Mouse (Mus musculus) adrenal gland, adult (tissue): ENCODE data around the gene Cdipt.

Experiments
- DNase-seq, 2 experiments: peaks; one replicate each; pipeline ENCODE4 v3.0.0; 2022 to 2023; ENCODE audit warnings: low spot score in 1 of 2; ENCODE audit not compliant: inconsistent age in 2 of 2

The Cdipt gene

DNA sequence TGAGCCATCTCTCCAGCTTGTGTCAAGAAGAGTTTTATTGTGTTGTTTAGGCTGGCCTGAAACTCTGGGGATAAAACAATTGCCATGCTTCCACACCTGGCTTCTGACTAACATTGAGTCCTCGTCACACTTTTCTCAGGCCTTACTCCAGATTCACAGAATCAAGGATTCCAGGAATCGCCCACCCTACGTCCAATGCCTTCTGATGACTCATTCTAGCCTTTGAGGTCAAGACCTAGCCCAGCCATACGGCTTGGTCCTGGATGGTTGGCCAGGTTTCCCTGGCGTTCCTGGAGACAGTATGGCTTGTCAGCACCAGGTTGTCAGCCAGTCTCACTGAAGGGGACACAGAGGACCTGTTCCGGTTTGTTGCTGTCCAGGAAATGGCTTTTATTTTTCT, 36.7 kb downstream of the Cdipt start:
- peak; percentile 41 to 85 for DNase-seq

DNA sequence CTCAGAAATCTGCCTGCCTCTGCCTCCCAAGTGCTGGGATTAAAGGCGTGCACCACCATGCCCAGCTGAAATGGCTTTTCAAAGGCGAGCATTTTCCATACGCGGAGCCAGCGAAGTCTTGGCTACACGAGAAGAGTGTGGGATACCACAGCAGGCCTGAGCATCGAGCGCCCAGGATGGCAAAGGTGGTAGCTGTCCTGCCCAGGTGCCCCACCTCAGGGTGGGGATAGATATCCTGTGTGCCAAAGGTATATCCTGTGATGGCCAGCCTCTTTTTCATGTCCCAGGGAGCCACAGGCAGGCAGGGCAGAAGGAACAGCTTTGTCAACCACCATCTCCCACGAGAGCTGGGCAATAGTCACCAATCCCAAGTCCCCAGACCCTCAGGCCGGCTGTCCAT, 37.1 kb downstream of the Cdipt start:
- DNase-seq: peak in 1 of 2 experiments; percentile 45

DNA sequence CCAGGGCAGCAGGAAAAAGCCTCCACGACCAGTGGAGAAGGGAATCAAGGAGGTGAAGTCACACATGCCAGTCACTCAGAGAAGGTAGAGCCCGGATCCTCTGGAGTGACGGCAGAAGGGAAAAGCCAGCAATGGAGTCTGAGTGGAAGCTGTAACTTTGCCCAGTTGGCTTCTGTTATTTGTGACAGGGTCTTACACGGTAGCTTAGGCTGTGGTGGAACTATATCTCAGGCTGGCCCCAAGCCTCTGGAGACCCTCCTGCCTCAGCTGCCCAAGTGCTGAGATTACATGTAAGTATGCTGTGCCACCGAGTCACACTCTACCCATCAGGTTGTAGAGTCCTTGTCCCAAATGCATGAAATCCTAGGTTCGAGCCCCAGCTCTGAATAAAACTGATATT, 37.7 kb downstream of the Cdipt start:
- peak in 1 of 2 experiments; percentile 48 for DNase-seq

DNA sequence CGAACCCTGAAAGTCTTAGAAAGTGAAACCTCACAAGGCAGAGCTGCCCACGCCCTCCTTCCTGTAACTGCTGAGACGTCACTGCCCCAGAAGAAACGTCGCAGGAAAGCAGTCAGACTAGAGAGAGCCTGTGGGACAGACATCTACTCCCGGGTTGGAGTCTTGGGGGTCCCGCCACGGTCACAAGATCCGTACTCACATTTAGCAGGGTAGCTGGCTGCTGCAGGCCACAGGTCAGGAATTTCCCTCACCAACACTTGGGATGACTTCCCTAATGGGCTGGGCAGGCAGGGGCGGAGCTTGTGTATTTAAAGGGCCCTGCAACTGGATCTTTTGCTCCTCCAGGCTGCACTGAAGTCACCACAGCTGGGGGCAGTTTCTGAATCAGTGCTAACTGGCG, 38.6 kb downstream of the Cdipt start, which contains the start of gene Mvp:
Mvp (minus strand) TSS at position 302 of the 400 bp plus-strand sequence.
- peak; percentile 82 to 94 for DNase-seq

DNA sequence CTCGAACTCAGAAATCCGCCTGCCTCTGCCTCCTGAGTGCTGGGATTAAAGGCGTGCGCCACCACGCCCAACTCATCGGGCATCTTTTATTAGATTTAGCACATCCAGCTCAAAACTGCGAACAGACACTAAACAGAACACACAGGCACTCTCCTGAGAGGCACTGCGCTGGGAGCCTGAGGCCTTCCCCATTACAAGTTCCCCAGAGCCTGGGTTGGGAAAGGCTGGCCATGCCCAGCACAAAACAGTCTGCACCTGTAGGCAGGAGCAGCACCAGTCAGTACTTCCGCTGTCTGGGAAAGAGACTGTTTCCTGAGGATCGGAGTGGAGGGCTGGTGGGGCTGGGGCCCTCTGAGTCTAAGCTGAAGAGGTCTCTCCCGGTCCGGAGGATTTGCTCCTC, 39.3 kb downstream of the Cdipt start:
- DNase-seq: peak in 1 of 2 experiments; percentile 46

DNA sequence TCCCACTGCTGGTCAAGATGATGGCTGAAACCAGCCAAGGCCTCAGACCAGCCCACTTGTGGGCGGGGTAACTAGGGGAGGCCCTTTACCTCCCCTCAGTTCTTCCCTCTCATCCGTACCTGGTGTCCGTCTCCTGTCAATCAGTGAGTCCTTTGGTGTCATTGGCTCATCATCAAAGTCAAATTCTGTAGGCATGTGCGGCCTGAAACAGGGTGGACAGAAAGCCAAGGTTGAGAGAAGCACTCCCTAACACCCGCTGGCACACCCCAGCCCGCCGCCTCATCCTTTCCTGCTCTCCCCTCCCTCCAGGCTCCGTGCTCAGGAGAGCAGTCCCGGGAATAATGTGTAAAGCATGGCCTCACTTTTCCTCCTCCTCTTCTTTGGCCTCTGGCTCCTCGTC, 40.4 kb downstream of the Cdipt start:
- DNase-seq: peak in 1 of 2 experiments; percentile 78

DNA sequence TGATC, 40.6 kb downstream of the Cdipt start, which contains the start of gene Pagr1b:
Pagr1b (minus strand) TSS at position 4 of the 5 bp plus-strand sequence.
- DNase-seq: no peak

DNA sequence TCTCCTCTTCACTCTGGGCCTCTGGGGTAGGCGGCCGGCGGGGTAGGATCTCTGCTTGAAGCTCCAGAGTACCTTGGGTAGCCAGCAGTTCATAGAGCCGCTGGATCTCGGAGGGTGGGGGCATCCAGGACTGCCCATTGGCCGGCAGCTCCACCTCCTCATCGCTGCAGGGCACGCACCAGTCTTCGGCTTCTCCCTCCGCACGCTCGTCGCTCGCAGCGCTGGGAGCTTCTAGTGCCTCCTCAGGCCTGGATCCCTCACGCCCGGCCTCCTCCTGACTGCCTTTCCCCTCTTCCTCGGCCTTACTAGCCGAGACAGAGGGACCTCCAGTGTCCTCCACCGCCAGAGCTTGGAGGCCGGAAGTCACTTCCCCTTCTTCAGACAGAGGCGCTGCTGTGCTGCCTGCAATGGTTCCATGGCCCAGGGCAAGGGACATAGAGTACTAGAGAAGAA, 40.8 kb downstream of the Cdipt start:
- peak in 1 of 2 experiments; percentile 83 for DNase-seq

DNA sequence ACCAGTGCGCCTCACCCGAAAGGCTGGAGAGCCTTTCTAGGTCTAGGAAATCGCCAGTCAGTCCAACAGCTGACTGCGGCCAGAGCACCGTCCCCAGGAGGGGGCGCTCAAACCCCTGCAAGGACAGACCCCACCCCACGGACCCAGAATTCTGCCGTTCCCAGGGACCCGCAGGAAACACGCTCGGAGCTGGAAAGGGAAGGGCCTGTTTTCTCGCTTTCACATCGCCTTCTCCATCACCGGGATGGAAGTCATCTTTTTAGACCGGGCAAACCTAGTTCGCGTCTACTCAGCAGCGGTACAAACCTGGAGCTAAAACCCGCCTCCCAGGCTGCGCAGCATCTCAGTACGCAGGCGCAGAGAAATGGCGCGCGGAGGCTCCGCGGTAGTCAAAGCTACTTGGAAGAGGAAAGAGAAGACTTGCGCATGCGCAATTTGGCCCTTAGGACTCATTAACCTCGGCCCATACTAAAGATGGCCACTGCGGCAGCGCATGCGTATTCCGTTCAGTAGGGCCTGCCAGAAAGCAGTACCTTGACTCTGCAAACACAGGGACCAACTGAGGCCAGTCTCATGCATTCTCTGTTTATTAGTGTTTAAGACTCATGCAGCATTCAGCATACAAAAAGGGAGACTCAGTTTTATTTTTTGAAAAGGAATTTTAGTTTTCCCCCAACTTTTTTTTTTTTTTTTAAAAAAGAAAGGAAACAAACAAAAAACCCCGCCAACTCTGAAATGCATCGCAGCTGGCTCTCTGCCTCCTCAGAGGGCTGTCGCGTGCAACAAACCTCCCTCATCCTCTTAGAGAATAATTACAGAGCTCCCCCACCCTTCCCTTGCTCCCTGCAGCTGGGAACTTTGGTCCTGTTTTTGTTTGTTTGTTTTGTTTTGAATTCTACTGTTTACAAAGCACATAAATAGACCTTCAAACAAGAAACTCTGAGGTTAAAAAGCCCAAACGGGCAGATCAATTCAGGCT, 41.5 kb downstream of the Cdipt start, which contains the start of gene Pagr1a:
Pagr1a (minus strand) TSS at position 382 of the 979 bp plus-strand sequence.
- peak; percentile 97 to 99 for DNase-seq

DNA sequence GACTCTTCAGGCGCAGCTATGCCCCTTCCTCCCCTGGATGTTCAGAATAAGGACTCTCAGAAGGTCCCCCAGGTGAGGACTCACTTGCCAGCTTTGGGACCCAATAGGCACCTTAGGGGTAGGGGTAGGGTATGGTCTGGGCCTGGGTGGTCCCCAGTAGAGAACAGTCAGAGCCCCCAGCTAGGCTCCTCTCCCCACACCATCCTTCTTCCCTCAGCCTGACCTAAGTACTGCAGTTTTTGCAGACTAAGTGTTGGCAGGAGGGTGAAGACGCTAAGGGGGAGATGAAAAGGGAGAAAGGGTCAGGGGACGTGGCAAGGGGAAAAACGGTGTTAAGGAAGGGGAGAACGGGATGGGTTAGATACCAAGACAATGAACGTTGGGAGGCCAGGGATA, 42.2 kb downstream of the Cdipt start:
- peak in 1 of 2 experiments; percentile 57 for DNase-seq

DNA sequence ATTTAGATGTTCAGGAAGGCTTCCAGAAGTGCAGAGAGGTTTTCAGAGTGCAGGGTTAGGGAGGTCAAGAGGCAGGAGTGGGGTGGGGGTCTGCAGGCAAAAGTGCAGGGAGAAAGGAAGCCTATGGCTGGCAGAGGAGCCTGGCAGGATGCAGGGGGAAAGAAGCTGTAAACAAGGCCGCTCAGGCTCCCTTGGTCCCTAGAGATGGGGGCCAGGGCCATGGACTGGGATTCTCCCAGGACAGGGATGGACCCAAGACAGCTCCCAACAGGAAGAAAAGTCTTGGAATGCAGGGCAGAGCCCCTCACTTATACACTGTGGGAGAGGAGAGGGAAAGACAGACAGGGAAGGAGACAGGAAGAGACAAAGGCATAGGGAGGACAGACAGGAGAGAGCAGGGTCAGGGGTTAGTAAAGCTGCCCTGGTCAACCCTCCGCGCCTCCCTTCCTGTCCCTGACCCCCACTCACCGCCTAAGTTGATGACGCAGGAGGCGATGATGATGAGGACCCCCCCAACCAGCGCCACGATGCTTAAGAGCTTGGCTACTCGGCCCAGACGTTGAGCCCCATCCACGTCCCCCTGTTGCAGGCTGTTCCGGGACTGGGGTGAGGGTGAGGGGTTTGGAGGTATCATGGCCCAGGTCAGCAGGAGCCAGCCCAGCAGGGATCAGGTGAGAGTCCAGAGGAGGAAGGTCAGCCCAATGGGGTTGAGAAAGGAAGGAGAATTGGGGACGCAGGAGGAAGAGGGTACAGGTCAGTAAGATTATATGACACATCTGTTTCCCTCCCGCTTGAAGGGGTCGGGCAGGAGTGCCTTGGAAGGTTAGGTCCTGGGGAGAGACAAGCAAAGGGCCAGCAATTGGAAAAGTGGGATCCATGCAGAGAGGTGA, 42.9 kb downstream of the Cdipt start:
- DNase-seq: peak; percentile 40 to 41

DNA sequence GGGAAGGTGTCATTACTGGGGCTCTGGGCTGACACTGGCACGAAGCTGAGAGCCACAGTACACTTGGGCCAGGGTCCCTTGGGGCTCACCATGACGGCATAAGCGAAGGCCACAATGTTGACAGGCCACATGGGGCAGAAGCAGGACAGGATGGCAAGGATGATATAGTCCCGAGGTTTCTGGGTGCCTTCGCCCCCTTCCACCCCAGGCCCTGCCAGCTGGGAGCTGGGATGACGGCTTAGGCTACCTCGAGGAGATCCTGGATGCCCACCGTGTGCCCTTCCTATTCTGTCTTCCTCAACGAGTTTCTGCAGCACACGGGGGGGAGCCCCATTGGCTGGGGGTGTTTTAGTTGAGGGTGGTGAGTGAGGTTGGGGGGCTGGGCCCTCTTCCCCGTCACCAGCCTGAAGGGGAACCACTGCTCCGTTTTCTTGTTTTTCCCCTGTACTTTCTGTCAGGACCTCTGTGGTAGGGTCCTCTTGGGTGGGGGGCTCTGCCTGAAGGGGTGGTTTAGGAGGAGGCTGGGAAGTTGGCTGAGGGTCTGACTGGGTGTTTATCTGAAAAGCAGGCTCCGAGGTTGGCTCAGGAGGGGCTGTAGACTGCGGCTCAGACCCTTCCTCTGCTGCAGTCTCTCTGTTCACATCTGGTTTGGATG, 43.7 kb downstream of the Cdipt start:
- DNase-seq: no peak

DNA sequence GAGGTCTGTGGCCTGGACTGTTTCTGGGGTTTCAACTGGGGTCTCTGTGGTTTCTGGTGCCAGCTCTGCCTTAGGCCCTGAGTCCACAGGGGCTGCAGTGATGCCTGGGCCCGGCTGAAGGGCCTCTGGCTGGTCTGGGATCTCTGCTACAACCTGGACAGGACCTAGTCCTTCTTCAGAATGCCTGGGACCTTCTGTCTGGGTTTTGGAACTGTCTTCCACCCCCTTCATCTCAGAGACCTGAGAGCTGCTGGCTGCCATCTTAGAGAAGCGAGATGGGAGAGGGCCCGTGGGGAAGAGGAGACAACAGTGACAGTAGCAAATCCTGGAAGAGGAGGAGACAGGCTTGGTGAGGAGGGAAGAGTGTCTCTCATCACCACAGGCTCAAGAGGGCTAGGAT, 44.3 kb downstream of the Cdipt start:
- DNase-seq: no peak

DNA sequence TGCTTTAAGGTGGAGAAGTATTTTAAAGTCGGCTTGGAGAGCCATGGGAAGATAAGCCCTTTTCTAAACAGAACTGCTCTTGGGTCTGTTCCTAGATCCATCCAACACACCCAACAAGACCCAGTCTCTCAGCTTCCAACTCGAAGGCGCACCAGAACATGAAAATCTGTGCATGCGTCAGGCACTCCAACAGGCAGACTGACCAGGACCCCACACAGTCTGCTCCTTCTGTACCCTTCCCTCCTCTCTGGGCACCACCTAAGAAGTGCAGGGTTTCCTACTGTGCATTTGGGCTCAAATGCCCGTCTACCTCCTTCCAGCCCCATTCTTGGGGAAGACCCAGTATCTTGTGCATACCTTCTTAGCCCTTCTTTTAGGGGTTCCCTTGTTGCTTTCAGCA, 44.8 kb downstream of the Cdipt start:
- no peak for DNase-seq

DNA sequence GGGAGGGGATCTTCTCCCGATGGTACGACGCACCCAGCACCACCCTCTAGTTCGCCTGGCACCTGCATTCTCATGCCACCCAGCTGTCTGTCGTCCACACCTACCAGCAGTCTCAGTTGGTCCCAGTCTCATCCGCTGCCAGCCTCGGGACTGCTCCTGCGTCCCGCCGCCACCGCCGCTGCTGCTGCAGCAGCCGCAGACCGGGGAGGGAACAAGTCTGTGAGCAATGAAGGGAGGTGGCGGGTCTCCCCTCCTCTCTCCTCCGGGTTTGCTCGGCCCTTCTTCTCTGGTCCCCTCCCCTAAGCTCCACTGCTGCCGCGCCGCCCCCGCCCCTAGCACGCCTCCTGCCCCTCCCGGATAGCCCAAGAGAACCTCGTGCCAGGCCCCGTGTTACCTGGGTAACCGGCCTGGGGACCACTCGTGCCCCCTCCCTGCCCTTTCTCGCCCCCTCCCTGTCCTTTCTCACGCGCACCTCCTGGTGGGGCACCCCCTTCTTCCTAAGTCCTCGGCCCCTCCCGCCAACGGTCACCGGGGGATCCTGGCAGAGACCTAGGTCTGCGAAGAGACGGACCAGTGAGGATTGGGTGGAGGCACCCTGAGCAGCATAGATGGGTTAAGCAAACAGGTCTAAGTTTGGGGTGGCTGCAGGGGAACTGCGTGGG, 45.3 kb downstream of the Cdipt start, which contains the start of the genes Gm42742 and Prrt2:
Gm42742 (minus strand) TSS at position 197 of the 662 bp plus-strand sequence.
Prrt2 (minus strand) TSS at position 311 of the 662 bp plus-strand sequence.
- DNase-seq: peak; percentile 61 to 73

DNA sequence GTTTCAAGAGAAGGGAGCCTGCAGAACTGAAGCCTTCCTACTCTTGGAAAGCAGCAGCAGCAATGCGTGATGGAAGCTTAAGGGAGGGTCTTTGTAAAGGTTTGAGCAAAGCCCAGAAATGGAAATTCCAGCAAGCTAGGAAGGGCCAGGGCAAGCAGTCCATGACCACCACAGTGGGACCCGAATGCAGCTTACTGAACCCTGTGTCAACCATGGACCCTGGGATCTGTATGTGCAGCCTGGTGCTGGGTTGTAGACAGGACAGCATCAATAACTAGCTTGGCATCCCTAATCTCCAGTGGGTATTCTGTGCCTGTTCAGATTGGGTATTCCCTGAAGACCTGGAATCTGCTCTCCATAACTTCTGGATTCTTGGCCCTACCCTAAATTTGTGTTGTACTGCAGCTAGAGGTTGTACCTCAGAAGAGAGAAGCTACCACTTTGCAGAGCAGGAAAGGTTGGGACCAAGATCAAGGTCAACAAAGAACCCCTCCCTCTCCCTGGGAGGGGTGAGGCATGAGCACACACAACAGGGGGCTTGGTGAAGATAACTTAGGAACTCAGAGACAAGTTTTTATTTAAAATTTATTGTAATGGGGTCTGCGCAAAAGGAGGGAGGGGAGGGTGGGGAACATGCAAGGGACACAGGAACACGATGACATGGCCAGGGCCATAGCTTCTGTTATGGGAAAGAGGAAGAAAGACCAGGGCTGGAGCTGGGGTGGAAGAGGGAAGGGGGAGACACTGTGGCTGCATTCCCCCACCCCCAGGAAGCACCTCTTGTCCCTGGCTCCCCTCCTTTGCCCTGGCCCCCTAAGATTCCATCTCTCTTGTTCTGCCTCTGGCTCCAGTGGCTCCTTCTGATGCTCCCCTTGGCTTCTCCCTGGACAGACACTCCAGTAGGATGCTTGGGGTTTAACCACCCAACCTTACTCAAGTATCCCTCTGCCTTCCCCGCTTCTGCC, 46.1 kb downstream of the Cdipt start:
- peak in 1 of 2 experiments; percentile 21 for DNase-seq

DNA sequence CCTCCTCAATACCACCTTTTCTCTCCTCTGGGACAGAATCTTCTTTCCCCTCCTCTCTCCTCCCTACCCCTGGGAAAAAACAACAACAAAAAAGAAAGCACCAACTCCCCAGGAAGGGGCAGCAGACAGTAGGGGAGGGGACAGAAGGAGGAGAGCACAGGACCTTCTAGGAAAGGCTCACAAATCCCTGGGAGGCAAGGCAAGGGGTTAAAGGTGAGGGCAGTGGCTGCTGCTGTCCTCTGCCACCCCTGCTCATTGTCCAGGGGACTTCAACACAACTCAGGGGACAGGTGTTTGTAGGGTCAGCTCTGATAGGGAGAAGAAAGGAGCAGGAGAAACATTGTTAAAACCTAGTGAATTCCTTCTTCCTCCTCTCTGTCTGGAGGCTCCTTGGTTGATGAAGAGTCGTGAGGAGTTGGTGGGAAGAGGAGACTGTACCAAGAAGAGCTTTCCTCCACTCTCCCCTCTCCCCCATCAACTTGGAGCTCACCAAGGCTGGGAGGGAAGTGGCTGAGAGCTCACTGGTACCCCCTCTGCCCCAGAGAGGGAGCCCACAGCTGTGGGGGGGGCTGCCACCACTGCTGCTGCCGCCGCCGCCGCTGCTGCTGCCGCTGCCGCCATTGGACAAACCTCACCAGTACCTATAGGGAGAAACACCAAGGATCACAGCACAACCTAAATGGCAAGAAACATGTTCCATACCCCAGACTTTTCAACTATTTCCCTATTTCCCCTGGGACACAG, 47.0 kb downstream of the Cdipt start:
- no peak for DNase-seq

DNA sequence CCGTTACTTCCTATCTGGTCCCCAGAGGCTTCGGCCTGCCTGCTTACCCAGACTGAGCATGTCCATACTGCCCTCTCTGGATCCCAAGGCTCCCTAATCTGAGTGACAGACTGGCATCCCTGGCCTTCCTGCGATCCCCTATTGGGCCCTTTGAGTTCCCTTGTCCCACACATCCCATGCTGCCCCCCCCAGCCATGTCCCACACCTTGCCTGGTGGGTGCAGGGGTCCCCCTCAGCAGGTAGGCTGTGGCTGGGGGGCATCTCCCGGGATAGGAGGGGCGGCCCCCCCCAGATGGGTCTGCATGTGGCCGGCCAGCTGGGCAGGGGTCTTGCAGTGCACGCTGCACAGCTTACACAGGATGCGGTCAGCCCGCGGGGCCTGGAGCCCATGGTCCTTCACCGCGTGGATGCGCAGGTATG, 47.6 kb downstream of the Cdipt start:
- peak; percentile 37 to 54 for DNase-seq
